Mouse (Mus musculus): Measurements from ENCODE around the gene Ak7. TPM values are rescaled to one million over a fixed set of nuclear protein-coding genes. Genes with fewer than 3 reads are reported as not detected.

Ak7 gene
- polyA plus RNA-seq, 1 experiment from 2014 or later = 0.86 TPM

GRCm38 (mm10) chr12:105769700-105770099 is 63.9 kb downstream of the Ak7 start:
- Histone ChIP-seq H3K27ac (no peak overlapping the region), H3K4me1 (no peaks in the 10 kb centered on the region), H3K27me3 (replicated peaks) (no peaks in the 10 kb centered on the region), H3K4me2 (replicated peaks) (no peak overlapping the region), H3K9ac (no peak overlapping the region), H3K36me3 (no peaks in the 10 kb centered on the region), H3K9me3 (no peaks in the 10 kb centered on the region), H3K4me3 (no peak overlapping the region)
- 74% methylated on average over 10 of the region's 10 CpGs for WGBS
- no peak for ATAC-seq (ENCODE audit: low FRiP score, low read depth)

GRCm38 (mm10) chr12:105774871-105775270 is 69.1 kb downstream of the Ak7 start:
- no peaks in the 10 kb centered on the region for H3K27me3 ChIP-seq (replicated peaks)
- 85% methylated on average over 7 of the region's 7 CpGs for WGBS
- H3K36me3 ChIP-seq = no peaks in the 10 kb centered on the region
- no peaks in the 10 kb centered on the region for H3K9me3 ChIP-seq
- no peak overlapping the region for H3K4me3 ChIP-seq
- H3K4me1 ChIP-seq = no peaks in the 10 kb centered on the region
- no peak overlapping the region for H3K9ac ChIP-seq
- H3K27ac ChIP-seq = no peak overlapping the region
- no peak overlapping the region for H3K4me2 ChIP-seq (replicated peaks)
- ATAC-seq (ENCODE audit: low FRiP score, low read depth) = no peak

- Histone ChIP-seq H3K27ac (no peak overlapping the region), H3K4me3 (no peak overlapping the region), H3K27me3 (replicated peaks) (no peaks in the 10 kb centered on the region), H3K9me3 (no peaks in the 10 kb centered on the region), H3K4me1 (no peaks in the 10 kb centered on the region), H3K36me3 (no peaks in the 10 kb centered on the region), H3K4me2 (replicated peaks) (no peak overlapping the region), H3K9ac (no peak overlapping the region)
- no peak for ATAC-seq (ENCODE audit: low FRiP score, low read depth)
- 89% methylated on average over 4 of the region's 4 CpGs for WGBS
Observed at GRCm38 (mm10) chr12:105777651-105778050, 71.9 kb downstream of the Ak7 start.

GRCm38 (mm10) chr12:105784196-105784999 is 78.6 kb downstream of the Ak7 start, which contains the start of gene Papola:
Gene Papola, plus strand, starts transcription at chr12:105784694.
- WGBS = under 1% methylated on average over 76 of the region's 85 CpGs
- no peaks in the 10 kb centered on the region for H3K27me3 ChIP-seq (replicated peaks)
- peak; percentile 97 for ATAC-seq (ENCODE audit: low FRiP score, low read depth)
- no peaks in the 10 kb centered on the region; the same call in 1 of the 2 replicates for H3K36me3 ChIP-seq
- H3K9ac ChIP-seq = peak within 1 kb of the TSS; percentile 93
- H3K9me3 ChIP-seq = no peaks in the 10 kb centered on the region
- H3K27ac ChIP-seq = peak within 1 kb of the TSS; percentile 95
- peak within 1 kb of the TSS; percentile 76 for H3K4me2 ChIP-seq (replicated peaks)
- peaks cover 18% of the 10 kb centered on the region for H3K4me1 ChIP-seq
- peak within 1 kb of the TSS; percentile 93 for H3K4me3 ChIP-seq

GRCm38 (mm10) chr12:105785000-105785774 is 79.4 kb downstream of the Ak7 start:
- Histone ChIP-seq H3K9me3 (no peaks in the 10 kb centered on the region), H3K9ac (peak overlapping the region; percentile 93), H3K27ac (peak overlapping the region; percentile 95), H3K4me2 (replicated peaks) (peak overlapping the region; percentile 76), H3K27me3 (replicated peaks) (no peaks in the 10 kb centered on the region), H3K4me3 (peak overlapping the region; percentile 93), H3K4me1 (peaks cover 18% of the 10 kb centered on the region), H3K36me3 (no peaks in the 10 kb centered on the region; the same call in 1 of the 2 replicates)
- ATAC-seq (ENCODE audit: low FRiP score, low read depth) = peak; percentile 83
- WGBS = under 1% methylated on average over 47 of the region's 53 CpGs

GRCm38 (mm10) chr12:105786113-105786512 is 80.3 kb downstream of the Ak7 start:
- WGBS = 85% methylated on average over 1 of the region's 1 CpGs
- ATAC-seq (ENCODE audit: low FRiP score, low read depth) = no peak
- peak overlapping the region; percentile 76 for H3K4me2 ChIP-seq (replicated peaks)
- no peaks in the 10 kb centered on the region; the same call in 1 of the 2 replicates for H3K36me3 ChIP-seq
- H3K4me3 ChIP-seq = peak overlapping the region; percentile 93
- H3K4me1 ChIP-seq = peaks cover 18% of the 10 kb centered on the region
- H3K27ac ChIP-seq = no peak overlapping the region
- H3K9ac ChIP-seq = no peak overlapping the region
- H3K27me3 ChIP-seq (replicated peaks) = no peaks in the 10 kb centered on the region
- H3K9me3 ChIP-seq = no peaks in the 10 kb centered on the region

- H3K4me2 ChIP-seq (replicated peaks) = no peak overlapping the region
- ATAC-seq (ENCODE audit: low FRiP score, low read depth) = no peak
Observed at GRCm38 (mm10) chr12:105787626-105788025, 81.8 kb downstream of the Ak7 start.

GRCm38 (mm10) chr12:105789885-105790284 is 84.1 kb downstream of the Ak7 start:
- Histone ChIP-seq H3K4me3 (no peak overlapping the region), H3K36me3 (no peaks in the 10 kb centered on the region; the same call in 1 of the 2 replicates), H3K4me1 (peaks cover 14% of the 10 kb centered on the region), H3K27me3 (replicated peaks) (no peaks in the 10 kb centered on the region), H3K27ac (no peak overlapping the region), H3K4me2 (replicated peaks) (no peak overlapping the region), H3K9ac (no peak overlapping the region), H3K9me3 (no peaks in the 10 kb centered on the region)
- 94% methylated on average over 6 of the region's 6 CpGs for WGBS
- ATAC-seq (ENCODE audit: low FRiP score, low read depth) = no peak

More at GRCm38 (mm10) chr12:105787626-105788025, 81.8 kb downstream of the Ak7 start:
- H3K9me3 ChIP-seq = no peaks in the 10 kb centered on the region
- H3K36me3 ChIP-seq = no peaks in the 10 kb centered on the region; the same call in 1 of the 2 replicates
- no peak overlapping the region for H3K27ac ChIP-seq
- 97% methylated on average over 2 of the region's 2 CpGs for WGBS
- no peaks in the 10 kb centered on the region for H3K27me3 ChIP-seq (replicated peaks)
- peaks cover 18% of the 10 kb centered on the region for H3K4me1 ChIP-seq
- H3K4me3 ChIP-seq = no peak overlapping the region
- no peak overlapping the region for H3K9ac ChIP-seq

- Histone ChIP-seq H3K9ac (no peak overlapping the region), H3K9me3 (no peaks in the 10 kb centered on the region), H3K36me3 (peaks cover 3% of the 10 kb centered on the region; the same call in 1 of the 2 replicates), H3K27me3 (replicated peaks) (no peaks in the 10 kb centered on the region), H3K4me1 (no peaks in the 10 kb centered on the region), H3K4me2 (replicated peaks) (no peak overlapping the region), H3K27ac (no peak overlapping the region), H3K4me3 (no peak overlapping the region)
- no peak for ATAC-seq (ENCODE audit: low FRiP score, low read depth)
- 92% methylated on average over 2 of the region's 2 CpGs for WGBS
Observed at GRCm38 (mm10) chr12:105794896-105795295, 89.1 kb downstream of the Ak7 start.

- H3K4me1 ChIP-seq = no peaks in the 10 kb centered on the region
- H3K4me2 ChIP-seq (replicated peaks) = no peak overlapping the region
- H3K9me3 ChIP-seq = no peaks in the 10 kb centered on the region
- peaks cover 21% of the 10 kb centered on the region for H3K36me3 ChIP-seq
- no peak overlapping the region for H3K9ac ChIP-seq
- no peak overlapping the region for H3K27ac ChIP-seq
- ATAC-seq (ENCODE audit: low FRiP score, low read depth) = no peak
- H3K4me3 ChIP-seq = no peak overlapping the region
- no peaks in the 10 kb centered on the region for H3K27me3 ChIP-seq (replicated peaks)
Observed at GRCm38 (mm10) chr12:105798001-105798400, 92.2 kb downstream of the Ak7 start.

GRCm38 (mm10) chr12:105805790-105806189 is 100.0 kb downstream of the Ak7 start:
- Histone ChIP-seq H3K4me1 (no peaks in the 10 kb centered on the region), H3K9ac (no peak overlapping the region), H3K36me3 (peaks cover 46% of the 10 kb centered on the region), H3K27me3 (replicated peaks) (no peaks in the 10 kb centered on the region), H3K4me2 (replicated peaks) (no peak overlapping the region), H3K27ac (no peak overlapping the region), H3K9me3 (no peaks in the 10 kb centered on the region), H3K4me3 (no peak overlapping the region)
- ATAC-seq (ENCODE audit: low FRiP score, low read depth) = no peak
- WGBS = 97% methylated on average over 3 of the region's 3 CpGs

GRCm38 (mm10) chr12:105806205-105806604 is 100.4 kb downstream of the Ak7 start:
- WGBS = 97% methylated on average over 3 of the region's 3 CpGs
- Histone ChIP-seq H3K4me2 (replicated peaks) (no peak overlapping the region), H3K27ac (no peak overlapping the region), H3K4me3 (no peak overlapping the region), H3K9me3 (no peaks in the 10 kb centered on the region), H3K4me1 (no peaks in the 10 kb centered on the region), H3K36me3 (peaks cover 47% of the 10 kb centered on the region), H3K9ac (no peak overlapping the region), H3K27me3 (replicated peaks) (no peaks in the 10 kb centered on the region)
- no peak for ATAC-seq (ENCODE audit: low FRiP score, low read depth)

All from neural tube, embryonic 12.5 days (tissue).